Mouse (Mus musculus): Measurements from ENCODE around the gene Tradd.
"Not testable (repeated sequence)": the region's sequence is repeated elsewhere in the genome, so short reads cannot be mapped to it uniquely, and the experiment has no call there.

The Tradd gene

DNA sequence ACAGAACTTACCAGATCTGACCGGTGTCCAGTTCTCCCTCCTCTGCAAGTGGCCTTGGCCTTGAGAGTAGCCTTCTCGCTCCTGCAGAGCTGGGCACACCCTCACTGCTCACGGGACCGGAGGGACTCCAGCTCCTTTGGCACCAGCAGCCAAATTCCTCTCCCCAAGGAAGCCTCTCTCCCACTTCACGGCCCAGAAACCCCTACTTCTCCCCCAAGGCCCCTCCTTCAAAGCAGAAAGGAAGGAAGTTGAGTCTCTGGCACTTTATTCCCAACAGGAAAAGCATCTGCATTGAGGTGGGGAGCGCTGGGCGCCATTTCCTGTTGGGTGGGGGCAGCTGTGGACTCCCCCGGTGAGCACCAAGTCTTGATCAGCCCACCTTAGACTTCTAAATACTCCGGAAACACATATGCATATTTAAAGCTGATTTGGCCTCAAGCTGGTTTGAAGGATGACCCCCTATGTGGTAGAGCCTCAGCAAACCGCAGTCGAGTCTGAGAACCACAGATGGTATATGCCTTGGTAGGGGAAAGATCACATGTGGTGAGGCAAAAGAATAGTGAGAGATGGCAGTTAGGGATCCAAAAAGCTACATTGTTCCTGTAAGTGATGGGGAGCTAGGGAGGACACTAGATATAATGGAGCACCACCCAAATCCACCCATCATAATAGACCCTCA is 31.6 kb upstream of the Tradd start, which contains the start of gene Exoc3l:
TSS of gene Exoc3l (minus strand) at position 207 of the 679 bp plus-strand sequence.
- in situ Hi-C loops (cut with MboI; ENCODE audit: low sequenced_read_pairs), result no loop called here

DNA sequence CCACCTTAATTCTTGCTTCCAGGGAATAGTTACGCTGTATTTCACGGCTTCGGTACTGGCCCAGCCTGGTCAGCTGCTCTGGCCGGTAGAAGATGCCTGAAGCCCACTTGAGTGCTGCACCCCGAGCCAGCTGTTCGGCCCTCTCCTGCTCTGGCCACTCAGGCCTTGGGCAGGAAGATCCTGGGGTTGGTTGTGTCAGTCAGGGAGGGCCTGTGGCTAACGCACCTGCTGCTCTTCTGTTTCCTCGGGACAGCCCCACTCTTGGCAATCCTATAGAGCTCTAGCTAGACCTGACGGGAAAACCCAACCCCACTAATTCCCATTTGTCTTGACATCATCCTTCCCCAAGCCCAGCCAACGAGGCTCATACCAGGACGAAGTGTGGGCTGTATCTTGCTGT is 30.8 kb upstream of the Tradd start:
- in situ Hi-C loops (cut with MboI; ENCODE audit: low sequenced_read_pairs), result no loop called here

DNA sequence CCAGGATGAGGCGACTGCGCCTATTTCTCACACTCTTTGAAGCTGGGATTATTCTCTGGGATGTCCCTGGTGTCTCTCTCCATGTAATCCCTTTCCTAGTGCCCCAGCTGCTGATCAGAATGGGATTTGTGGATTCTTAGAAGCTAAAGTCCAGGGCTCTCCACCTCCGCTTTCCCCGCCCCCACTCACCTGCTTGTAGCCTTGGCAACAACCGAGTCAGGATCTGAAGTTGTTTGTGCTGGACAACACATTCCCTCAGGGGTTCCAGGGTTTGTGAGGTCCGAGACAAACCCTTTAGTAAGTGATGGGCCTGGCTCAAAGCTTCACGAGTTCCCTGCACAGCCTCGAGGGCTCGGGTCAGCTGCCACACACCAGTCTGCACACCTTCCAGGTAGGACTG is 30.4 kb upstream of the Tradd start:
- in situ Hi-C loops (cut with MboI; ENCODE audit: low sequenced_read_pairs), result no loop called here

DNA sequence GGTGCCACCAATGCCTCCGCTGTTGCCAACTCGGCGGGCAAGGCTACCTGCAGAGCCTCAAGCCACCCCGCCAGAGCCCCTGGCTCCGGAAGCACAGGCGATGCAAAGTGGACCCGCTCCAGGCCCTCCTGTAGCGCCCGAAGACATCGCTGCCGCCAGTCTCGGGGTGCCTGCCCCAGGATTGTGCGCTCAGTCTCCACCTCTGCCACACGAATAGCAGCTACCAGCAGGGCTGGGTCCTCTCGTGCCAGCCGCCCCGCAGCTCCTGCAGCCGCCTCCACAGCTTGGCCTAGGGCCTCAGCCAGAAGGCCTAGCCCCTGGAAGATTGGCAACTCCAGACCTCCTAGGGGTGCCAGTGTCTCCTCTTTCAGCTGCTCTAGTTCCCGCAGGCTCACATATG is 29.0 kb upstream of the Tradd start:
- in situ Hi-C loops (cut with MboI; ENCODE audit: low sequenced_read_pairs), result no loop called here

DNA sequence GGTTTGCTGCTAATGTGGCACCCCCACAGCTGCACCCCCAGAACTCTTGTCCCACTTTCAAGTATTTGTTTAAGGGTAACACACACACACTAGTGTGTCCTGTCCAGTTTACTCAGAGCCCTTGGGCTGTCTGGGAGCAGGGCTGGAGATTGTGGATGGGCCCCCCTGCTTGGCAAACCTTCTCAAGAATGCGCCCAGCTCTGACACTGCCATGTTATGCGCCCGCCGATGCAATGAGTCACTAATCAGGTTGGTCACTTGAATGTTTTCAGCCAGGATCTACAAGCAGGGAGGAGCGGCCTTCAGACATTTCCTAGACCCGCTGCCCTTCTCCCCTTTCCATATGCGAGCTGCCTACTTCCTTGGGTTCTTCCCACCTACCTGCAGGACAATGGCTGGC is 28.1 kb upstream of the Tradd start:
- in situ Hi-C loops (cut with MboI; ENCODE audit: low sequenced_read_pairs), result no loop called here

DNA sequence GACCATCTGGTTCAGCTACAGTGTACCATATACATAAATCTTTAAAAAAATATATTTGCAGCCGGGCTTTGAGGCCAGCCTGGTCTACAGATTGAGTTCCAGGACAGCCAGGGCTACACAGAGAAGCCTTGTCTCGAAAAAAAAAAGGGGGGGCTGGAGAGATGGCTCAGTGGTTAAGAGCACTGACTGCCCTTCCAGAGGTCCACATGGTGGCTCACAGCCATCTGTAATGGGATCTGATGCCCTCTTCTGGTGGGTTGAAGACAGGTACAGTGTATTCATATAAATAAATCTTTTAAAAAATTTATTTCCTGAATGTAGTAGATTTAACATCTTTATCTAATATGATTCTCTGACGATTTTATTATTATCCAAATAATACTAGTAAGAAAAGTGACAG is 27.4 kb upstream of the Tradd start:
- in situ Hi-C loops (cut with MboI; ENCODE audit: low sequenced_read_pairs), result not testable (repeated sequence)

DNA sequence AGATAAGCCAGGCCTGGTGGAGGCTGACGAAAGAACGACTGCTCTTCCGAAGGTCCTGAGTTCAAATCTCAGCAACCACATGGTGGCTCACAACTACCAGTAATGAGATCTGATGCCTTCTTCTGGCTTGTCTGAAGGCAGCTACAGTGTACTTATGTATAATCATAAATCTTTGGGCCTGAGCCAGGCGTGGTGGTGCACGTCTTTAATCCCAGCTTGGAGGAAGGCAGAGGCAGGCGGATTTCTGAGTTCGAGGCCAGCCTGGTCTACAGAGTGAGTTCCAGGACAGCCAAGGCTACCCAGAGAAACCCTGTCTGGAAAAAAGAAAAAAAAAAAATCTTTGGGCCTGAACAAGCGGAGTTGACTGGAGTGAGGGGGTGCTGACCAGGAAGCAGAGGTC is 27.0 kb upstream of the Tradd start:
- in situ Hi-C loops (cut with MboI; ENCODE audit: low sequenced_read_pairs), result not testable (repeated sequence)

DNA sequence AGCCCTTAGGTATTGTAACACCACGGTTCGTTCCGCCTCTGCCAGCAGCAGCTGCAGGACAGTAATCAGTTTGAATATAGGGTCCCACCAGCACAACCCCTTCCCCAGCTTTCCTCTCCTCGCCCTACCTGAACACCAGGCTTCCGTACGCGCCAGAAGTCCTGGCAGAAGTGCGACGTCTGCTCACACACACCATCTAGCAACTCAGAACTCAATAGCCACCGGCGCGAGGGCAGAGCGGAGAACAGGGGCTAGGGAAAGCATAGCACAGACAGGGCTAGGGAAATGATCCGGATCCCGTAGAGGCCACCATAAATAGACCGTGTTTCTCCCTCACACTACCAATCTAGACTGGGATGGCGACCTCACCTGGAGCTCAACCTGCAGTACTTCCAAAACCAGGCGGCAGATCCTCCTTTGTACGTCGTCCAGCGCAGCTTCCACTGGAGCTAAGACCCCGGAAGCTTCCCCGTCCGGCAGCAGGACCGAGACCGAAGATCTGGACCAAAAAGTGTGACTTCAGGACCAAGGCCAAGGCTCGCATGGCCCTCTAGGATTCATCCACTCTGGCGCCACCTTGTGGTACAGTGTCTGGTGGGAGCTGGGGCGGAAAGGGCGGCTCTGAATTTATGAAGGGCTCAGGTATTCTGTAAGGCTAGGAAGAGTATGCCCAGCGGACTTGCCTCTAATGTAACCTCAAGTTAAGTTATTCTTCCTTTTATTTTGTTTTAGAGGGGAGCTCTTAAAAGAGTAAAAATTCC is 26.3 kb upstream of the Tradd start:
- in situ Hi-C loops (cut with MboI; ENCODE audit: low sequenced_read_pairs), result no loop called here

DNA sequence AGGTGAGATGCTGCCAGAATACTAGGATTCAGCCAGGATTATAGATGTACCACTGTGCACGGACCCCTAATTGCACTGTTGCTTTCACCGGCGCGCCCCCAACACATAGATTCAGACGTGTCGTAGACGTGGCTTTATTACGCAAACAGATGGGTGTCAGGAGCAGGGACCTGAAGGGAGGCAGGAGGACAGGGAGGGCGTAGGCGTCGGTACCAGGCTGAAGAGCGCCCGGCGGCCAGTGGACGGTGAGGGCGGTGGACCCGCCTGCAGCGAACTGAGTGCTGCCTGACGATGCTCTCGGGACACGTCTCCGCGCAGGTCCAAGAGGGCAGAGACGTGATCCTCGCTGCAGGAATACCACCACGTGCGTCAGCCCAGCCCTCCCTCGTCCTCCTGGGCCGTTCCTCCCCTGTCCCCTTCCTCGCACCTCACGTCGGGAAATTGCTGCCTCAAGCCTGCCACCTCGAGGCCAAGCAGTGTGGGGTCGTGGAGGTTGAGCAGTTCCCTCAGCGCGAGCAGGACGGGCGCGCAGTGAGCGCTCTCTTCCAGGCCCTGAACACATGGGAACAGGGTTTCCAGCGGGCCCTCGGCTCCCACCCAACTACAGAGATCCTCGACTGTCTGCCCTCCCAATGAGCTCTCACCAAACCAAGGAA is 25.5 kb upstream of the Tradd start, which contains the start of gene 4931428F04Rik:
TSS of gene 4931428F04Rik (minus strand) at position 60 of the 656 bp plus-strand sequence.
- in situ Hi-C loops (cut with MboI; ENCODE audit: low sequenced_read_pairs), result no loop called here

DNA sequence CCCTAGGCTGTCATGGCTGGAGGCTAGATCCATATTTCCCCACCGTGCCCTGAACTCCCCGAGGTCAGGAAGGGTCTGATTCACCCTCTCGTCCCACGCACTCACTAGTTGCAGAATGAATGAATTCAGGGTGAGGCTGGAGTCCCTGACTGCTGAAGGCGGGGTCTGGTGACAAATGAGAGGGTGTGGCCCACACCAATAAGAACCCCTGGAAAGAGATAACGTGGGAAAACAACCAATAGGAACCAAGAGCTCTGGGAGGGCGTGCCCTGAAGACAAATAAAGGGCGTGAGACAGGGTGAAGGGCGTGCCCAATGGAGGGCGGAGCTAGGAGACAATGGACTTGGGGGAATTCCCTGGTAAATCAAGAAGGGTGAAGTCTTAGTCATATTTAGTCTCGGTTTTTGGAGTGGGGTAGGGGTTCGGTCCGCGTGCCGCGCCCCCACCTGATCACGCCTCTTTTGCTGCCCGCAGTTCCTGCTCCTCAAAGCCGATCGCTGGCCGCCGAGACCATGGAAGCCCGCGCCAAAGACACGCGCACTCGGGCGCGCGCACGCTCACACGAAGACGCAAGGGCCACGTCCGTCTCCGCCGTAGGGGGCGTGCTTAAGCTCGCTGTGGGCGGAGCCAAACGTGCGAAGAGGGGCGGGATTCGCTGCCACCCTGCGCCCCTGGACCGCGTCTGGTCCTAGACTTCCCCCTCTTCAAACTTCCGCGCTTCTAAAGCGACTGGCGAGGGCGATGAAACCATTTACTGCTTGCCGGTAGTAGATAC is 24.7 kb upstream of the Tradd start:
- in situ Hi-C loops (cut with MboI; ENCODE audit: low sequenced_read_pairs), result no loop called here

DNA sequence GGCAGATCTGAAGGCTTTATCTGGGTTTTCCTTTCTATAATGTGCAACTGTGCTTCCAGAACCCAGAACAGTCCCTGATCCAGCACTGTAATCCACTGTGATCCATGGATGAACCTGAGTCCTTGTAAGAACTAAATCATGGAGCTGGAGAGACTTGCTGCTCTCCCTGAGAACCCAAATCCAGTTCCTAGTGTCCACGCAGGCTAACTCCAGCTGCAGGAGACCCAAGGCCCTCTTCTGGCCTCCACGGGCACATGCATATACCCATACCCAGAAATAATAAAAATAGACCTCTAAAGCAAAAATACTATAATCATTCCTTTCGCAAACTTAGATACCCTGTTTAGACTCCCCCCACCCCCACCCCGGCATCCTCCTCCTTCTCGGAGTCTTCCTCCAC is 23.8 kb upstream of the Tradd start:
- in situ Hi-C loops (cut with MboI; ENCODE audit: low sequenced_read_pairs), result no loop called here

DNA sequence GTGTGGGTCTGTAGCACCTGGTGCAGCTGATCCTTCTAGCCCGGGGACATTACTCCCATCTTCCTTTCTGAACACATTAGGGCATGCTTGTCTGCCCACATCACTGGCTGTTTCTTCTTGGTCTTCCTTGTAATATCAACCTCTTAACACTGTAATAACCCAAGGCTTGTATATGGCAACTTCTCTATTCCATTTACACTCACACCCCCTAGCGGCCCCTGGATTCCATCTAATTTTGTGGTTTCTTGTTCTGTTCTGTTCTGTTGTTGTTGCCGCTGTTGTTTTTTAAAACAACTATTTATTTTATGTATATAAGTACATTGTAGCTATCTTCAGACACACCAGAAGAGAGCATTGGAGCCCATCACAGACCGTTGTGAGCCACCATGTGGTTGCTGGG is 22.5 kb upstream of the Tradd start:
- in situ Hi-C loops (cut with MboI; ENCODE audit: low sequenced_read_pairs), result no loop called here

DNA sequence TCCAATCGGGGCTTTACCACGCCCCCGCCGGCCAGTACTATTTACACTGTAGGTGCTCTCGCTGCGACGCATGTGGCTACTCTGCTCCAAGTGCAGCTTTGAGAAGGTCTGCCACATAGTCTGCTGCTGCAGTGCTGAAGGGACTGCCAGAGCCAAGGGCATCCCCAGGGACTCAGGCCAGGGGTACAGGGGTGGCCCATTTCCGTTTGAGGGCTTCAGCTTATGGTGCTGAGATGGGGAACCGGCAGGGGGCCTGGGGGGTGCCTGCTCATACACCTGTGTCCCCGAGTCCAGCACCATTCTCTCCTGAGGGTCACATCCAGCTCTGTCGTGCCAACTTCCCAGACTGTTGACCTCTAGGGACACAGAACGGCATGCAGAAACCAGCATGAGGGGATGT is 21.1 kb upstream of the Tradd start:
- in situ Hi-C loops (cut with MboI; ENCODE audit: low sequenced_read_pairs), result no loop called here

DNA sequence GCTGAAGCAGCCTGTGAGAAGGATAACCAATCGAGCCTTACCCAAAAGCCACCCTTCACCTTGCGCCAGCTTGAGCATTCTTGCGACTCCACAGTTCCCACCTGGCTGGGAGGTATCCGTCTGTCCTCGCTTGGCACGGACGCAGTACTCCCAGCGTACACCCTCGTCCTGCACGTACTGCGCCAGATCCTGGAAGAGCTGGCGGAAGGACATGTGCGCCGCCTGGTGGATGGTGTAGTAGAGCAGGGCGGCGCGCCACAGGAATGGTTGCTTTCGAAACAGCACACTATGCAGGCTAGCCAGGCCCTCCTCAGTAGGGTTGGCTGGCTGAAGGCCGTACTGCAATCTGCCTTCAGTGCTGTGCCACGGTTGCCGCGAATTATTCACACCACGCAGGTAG is 18.7 kb upstream of the Tradd start:
- in situ Hi-C loops (cut with MboI; ENCODE audit: low sequenced_read_pairs), result no loop called here

DNA sequence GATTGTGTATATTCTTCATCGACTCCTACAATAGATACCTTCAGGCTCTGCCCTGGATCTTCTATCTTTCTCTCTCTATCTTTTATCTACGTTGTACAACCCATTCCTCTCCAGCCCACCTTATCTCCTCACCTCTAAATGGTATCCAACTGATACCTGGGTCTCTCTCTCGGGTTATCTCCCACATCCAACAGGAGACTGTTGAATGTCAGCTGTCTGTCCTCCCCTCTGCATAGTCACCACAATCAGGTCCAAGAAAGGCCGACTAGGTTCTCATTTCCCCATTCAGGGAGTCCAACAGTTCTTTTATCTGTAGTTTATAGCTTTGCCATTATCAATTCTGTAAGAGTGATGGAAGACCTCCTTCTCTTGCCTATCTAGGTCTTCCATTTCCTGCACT is 17.8 kb upstream of the Tradd start:
- in situ Hi-C loops (cut with MboI; ENCODE audit: low sequenced_read_pairs), result no loop called here

DNA sequence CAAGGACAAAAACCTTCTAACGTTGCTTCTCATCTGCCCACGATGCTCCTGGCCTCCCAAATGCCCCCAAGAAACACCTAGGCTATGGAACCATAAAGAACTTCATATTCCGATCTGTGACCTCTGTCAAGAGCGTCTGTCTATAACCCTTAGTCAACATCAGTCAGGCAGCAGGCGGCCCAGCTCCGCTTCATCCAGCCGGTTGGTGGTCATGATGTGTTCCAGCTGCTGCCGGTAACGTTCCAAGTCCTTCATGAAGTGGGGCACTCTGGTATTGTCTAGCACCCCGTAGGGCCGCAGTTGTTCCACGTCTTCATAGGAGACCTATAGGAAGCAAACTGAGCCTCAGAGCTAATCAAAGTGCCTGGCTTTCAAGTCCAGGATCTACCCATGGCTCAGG is 17.4 kb upstream of the Tradd start:
- in situ Hi-C loops (cut with MboI; ENCODE audit: low sequenced_read_pairs), result no loop called here

DNA sequence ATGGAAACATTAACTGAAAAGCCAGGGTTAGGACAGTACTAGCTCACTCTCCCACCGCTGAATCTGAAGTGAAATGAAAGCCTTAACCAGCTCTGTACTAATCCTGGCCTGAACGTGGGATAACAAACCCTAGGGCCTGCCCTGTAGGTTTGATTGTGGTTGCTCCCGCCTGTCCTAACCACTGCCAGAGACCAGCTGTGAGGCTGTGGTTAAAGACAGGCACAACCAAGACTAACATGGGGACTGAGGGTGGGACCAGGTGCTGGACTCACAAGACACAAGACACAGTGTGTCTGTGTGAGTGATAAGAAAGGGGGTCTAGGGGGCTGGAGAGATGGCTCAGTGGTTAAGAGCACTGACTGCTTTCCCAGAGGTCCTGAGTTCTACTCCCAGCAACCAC is 16.2 kb upstream of the Tradd start:
- in situ Hi-C loops (cut with MboI; ENCODE audit: low sequenced_read_pairs), result no loop called here

DNA sequence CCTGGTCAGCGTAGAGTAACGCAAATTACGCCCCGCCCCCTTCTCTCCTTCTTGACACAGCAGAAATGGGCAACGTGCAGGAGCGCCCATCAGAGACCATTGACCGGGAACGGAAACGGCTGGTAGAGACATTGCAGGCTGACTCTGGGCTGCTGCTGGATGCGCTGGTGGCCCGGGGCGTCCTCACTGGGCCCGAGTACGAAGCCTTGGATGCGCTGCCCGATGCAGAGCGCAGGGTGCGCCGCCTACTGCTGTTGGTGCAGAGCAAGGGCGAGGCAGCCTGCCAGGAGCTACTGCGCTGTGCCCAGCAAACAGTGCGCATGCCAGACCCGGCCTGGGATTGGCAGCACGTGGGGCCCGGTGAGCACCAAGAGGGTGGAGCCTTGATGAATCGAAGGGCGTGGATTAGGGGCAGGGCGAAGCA is 14.5 kb upstream of the Tradd start:
- in situ Hi-C loops (cut with MboI; ENCODE audit: low sequenced_read_pairs), result no loop called here

DNA sequence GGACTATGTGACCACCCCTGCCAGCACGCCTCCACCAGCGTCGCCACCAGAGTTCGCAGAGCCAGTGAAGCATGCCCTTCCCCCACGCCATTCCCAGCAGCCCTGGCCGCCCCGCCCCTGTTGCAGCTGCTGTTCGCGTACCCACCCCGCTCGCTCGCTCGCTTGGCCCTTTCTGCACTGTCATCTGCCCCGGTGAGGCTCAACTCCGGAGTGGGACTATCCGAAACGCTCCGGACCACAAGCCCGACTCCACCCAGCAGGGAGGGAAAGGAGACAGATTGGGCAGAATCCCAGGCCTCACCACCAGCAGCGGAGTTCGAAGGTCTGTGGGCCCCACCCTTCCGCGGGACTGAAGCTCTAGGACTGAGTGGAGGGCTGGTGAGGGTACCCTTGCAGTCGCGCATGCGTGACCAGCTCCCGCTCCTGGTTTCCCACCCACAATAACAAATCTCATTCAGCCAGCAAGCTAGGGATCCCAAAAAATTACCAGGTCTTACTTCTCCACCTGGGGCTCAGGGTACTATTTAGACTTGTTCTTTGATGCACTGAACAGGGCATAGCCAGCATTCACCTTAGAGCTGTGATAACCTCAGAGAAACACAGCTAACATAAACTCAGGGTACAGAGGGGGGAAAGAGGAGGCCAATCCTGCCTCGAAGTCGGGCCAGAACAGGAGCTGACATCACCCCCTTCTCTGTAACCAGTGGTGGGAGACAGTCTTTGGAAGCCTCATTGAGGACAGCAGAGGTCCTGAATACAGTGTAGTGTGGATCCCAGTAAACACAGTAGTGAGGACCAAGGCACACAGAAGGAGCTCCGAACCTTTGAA is 12.1 kb upstream of the Tradd start:
- in situ Hi-C loops (cut with MboI; ENCODE audit: low sequenced_read_pairs), result no loop called here

DNA sequence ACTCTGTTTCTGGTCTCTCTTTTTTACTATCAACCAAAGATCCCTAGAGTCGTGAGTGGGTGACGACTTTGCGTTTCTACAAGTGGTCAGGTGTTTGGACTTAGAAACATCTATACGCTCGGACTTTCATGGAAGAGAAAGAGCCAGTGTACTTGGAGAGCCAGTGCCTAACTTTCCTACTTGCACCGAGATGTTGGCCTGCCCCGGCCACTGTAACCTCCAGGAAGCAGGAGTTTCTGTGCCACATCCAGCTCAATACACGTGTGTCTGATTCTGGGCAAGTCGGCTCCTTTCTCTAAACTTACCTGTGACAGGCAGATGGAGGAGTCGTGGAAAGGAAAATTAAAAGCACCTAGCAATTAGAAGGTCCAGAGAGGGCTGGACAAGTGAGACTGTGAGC is 11.4 kb upstream of the Tradd start, which contains the start of gene Nol3:
TSS of gene Nol3 (plus strand) at position 301 of the 400 bp plus-strand sequence.
- in situ Hi-C loops (cut with MboI; ENCODE audit: low sequenced_read_pairs), result no loop called here

Measured in CH12F3 (cell line).